Mouse (Mus musculus) retina, postnatal 7 days (tissue): Measurements from ENCODE around the gene Cd36.

ENCODE experiments used
- DNase-seq: peaks from one replicate; pipeline ENCODE4 v3.0.0-alpha.2; 2012; ENCODE audit warnings: low read depth, low spot score

Cd36 gene

DNA sequence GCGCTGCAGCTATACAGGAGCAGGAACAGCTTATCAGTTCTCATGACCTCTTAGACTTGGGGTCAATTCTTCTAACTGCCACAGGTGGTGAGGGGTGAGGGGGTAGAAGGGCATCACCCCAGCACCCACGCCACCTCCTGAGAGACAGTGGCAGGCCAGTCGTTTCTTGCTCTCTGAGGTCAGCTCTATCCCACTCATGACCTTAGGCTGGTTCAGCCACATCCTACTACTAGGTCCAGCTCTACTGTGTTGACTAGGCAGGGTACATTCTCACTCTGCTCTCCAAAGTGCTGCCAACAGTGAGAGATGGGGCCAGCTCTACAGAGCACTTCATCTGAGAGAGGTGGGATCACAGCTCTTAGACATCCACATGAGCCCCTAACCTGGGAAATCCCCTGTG lies 30.2 kb downstream of the Cd36 start:
- DNase-seq: no peak

DNA sequence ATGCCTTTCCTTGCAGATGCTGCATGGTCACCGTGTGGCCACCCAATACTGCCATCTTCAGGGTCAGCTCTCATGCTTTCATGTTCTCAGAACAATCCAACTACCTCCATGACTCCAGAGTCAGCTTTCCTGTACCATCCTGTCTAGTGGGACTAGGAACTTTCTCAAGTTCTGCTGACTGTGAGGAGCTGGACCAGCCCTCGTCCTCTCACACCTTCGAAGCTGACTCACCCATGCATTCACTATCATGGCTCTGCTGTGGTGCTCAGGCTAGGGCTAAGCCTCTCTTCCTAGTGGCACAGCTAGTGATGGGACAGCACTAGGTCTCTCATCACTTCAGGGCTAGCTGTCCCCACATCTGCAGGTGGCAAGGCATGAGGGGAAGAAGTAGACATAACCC lies 30.7 kb downstream of the Cd36 start:
- DNase-seq: no peak

DNA sequence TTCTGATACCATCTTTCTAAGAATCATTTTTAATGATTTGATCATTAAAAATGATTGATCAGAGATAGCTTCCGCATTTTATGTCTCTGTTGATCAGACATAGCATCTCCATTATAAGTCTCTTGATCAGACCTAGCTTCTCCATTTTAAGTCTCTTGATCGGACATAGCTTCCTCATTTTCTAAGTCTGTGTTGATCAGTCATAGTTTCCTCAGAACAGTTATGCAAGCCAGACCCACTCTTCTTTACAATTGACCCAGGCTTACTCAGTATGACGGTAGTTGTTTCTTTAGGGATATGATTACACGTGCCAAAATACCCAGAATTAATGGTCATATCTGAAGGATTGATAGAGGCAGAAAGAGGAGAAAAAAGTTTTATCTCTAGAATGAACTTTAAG lies 31.3 kb downstream of the Cd36 start:
- no peak for DNase-seq

DNA sequence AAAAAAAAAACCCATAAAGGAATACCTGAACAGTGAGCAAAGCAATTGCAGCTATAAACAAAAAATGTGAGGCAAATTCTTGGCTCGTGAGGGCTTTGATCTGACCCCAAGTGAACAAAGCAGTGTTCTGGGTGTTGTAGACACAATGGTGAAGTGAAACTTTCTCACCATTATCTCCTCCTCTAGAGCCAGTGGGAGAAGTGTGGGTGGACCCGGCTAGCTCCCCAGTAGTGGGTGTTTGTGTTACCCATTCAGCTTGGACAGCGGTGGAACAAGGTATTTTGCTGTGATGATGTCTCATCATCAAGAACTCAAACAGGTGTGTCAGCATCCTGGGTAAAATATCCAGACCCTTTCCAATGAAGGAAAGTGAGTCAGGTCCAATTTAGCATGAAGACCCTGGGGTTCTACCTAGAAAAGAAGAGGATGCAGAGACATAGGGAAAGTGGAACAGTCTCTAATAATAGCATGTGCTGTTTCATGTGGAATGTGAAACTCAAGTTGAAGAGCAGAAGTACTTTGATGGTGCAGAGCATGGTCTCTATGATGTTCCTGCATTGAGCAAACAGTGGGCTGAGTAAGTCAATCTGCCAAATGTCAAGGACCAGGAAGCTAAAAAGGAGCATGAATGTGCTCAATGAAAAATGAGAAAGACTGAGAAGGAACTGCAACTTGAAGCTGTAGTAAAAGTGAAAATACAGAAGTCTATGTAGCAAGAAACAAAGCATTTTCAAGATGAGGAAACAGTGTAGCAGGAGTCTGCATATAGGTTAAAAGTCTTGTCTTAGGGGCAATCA lies 34.3 kb downstream of the Cd36 start:
- DNase-seq: no peak

DNA sequence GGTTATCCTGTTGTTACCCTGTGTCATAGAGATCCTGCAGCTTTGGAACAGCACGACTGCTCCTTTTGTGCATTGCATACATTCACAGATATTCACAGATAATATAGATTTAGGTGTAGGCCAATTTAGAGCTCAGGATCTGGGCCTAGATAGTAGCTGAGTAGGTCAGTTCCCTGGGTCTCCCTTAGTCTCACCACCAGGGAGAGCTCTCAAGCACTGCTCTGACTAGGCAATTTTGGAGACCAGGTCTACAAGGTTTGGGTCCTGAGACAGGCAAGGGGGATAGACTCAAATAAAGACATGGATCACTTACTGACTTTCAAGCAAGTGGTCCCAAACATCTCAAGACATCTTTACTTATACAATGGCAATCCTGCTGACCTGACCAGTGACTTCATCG lies 38.0 kb downstream of the Cd36 start:
- DNase-seq: no peak

DNA sequence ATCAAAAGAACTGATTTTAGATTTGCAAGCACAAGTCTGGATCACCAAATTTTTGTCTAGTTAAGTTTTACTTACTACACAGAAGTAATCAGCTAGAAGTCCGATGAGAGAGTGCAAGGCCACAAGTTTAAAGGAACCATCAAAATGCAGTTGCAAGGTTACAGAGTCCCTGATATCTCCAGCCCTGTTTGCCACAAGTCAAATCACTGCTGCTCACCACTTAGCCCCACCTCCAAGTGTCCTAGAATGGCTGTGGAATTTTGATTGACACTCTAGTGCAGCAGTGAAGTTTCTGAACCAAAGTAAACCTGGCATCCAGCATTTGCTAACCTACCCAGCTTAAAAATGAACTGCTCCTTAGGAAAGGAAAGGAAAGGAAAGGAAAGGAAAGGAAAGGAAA lies 39.0 kb downstream of the Cd36 start:
- no peak for DNase-seq

DNA sequence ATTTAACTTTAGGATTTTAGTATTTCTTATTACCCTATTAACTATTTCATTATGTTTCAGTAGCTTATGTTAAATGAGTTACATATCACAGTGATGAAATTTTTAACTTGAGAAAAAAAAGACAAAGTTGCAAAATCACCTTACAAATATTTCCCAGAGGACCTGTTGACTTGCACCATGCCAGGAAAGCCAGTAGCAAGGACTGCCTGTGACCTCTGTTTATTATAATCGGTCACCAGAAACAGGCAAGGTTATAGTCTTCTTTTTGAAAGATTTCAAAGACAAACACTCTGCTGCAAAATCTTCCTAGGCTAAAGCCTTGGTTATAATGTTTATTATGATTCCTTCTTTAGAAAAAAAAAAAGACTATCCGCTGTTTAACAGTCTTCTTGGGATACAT lies 39.9 kb downstream of the Cd36 start:
- no peak for DNase-seq

DNA sequence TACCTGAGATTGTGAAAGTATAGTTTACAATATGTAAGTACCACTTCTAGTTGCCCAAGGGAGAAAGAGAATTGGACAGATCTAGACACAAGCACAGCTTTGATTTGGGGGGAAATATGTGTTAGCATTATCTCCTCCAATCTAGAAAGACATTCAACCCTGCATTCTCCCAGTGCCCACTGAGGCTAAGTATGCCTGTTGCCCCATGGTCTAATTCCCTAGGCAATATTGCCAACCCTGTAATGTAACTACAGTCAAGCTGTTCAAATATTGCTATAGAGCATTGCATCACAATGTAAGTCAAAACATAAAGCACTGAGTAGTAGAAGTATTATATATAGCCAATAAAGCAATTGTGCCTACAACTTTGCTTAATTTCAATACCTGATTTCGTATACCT lies 40.3 kb downstream of the Cd36 start:
- DNase-seq: no peak

DNA sequence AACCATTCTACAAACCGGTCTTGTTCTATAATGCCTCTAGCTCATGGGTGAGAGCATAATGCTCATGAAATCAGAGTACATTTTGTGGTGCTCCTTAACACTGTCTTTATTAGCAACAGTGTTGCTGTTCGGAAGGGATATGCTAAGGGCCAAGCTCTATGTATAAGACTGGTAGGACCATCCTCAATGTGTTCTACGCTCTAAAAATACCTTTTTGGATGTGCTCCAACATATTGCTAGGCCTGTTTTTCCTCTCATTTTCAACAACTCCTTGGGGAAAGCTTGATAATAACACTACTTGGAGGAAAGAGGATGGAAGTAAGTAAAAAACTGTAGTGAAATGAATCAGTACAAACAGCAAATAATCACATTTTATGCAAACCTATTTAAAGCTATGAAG lies 44.7 kb downstream of the Cd36 start:
- no peak for DNase-seq

DNA sequence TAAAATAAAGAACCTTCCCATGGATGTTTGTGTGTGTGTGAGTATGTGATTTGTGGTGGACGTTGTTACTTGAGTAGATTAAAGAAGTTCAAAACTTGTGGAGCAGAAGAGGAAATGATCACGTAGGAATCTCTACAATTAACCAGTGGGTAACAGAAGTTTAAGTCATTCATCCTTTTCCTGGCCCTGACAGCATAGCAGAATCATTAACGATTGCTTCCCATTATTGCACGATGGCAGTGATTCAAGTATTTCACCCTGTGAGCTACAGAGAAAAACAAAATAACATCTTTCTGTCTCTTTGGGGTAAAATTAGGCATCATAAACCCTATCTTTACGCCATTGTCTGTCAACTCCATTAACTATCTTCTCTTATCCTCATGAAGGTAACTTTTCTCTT lies 45.3 kb downstream of the Cd36 start:
- no peak for DNase-seq

DNA sequence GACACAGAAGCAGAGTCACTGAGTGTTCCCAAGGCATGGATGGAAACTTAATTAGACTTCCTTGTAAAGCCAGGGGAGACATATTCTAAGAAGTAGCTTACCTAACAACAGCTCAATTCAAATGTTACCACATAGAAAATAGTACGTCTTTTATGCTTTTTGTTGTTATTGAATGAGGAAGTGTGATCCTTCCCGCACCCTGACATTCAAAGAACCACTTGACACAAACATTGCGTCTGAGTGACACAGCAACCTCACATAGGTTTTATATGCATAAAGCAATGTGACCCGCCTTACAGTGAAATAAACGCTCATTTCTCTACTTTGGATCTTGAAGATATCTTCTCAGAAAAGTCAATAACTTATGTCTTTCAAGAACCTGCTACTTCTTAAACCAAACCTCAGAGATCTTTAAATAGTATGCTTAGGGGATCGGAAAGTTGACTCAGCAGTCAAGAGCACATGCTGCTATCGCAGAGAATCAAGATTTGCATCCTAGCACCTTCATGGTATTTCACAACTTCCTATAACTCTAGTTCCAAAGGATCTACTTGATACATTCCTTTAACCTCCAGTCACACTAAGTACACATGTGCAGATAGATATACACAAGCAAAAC lies 46.4 kb downstream of the Cd36 start:
- DNase-seq: no peak

DNA sequence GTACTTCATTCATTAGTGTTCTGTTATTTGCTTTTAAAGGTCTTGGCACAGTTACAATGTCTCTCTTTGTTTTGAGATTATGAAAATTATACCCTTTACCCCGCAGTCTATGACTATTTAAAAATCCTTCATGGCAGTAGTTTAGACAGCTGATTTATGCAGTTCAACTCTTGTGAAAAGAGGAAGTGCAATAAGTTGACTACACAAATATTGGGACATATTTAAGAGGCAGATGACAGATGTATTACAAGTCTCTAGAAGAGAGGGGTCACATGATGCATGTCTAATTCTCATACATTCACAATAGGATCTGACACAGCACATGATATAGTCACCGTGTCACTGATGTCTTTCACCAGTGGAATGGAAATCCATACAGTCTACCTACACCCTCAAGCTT lies 49.1 kb downstream of the Cd36 start:
- DNase-seq: no peak

DNA sequence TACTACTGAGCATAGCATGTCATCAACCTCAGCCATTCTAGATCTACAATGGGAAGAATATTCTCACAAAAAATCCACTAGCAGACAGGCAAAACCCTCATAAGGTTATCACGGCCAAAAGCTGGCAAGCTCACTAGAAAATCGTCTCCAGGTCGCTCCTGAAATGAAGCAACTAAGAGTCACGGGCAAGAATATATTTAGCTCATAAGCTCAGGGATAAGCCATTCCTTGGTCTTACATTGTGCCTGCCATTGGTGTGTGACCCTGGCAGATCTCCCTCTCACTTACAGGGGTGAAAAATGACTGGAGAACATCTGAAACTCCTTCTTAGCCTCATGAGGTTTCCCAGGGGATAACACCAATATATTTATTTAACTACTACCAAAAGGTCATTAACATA lies 52.2 kb downstream of the Cd36 start:
- no peak for DNase-seq

DNA sequence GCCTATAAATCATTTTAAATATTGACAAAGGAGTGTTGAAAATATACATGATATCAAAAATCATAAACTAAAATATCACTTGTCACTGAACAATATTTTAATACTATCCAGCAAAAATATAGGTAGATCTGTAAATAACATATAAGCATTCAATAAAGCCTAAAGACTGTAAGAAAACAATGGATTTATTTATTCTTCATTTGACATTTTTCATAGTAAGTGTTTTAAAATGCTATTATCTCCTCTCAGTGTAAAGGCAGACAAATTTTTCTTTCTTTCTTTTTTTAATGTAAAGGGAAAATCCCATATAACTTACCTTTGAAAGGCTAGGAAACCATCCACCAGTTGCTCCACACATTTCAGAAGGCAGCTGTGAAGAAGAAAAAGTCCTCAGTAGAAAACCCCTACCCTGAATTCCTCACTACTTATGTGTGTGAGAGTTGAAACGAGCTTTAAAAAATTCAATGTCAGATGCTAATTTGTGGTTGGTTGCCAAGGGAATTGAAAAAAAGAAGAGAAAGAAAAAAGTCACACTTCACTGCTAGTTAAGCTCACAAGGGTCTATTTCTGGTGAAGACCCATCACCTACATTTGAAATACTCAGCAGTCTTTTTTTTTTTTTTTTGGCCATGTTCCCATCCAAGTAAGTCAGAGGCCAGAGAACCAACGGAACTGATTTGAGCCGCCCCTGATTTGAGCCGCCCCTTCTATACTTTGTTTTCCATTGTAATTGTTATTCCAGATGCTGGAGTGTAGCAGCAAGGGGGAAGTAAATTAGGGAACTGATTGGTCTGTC lies 53.1 kb downstream of the Cd36 start:
- DNase-seq: no peak

DNA sequence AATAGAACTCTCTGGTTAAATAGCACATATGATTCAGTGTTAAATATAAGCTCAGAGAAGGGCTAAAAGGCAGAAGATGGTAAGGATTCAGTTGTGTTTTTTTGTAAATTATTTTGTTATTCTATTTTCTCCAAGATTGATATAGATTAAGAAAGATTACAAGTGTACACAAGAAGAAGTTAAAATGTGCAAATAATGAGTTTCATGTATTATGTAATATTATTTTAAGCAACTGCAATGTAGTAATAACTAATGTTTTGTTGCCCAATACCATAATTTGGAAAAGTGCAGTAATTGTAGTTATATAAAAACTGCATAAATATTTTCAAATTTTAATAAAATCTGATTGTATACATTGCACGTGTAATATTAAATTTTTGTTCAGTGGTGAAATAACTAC lies 54.8 kb downstream of the Cd36 start:
- DNase-seq: no peak

DNA sequence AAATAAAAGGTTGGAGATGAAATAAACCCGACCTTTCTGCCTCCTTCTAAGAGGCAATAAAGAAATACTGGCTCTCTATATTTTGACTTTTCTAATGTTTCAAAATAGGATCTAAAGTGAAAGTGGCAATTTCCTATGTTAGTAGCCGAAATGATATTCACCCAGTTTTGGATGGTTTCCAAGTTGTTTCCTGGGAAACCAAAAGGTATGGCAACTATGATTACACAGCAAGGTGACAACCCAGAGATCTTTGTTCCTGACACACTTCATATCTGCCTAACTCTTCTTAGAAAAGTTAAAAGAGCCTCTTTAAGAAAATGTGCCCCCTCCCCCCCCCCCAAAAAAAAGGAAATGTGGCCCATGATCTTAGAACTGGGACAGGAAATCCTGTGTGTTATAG lies 58.1 kb downstream of the Cd36 start:
- DNase-seq: no peak

DNA sequence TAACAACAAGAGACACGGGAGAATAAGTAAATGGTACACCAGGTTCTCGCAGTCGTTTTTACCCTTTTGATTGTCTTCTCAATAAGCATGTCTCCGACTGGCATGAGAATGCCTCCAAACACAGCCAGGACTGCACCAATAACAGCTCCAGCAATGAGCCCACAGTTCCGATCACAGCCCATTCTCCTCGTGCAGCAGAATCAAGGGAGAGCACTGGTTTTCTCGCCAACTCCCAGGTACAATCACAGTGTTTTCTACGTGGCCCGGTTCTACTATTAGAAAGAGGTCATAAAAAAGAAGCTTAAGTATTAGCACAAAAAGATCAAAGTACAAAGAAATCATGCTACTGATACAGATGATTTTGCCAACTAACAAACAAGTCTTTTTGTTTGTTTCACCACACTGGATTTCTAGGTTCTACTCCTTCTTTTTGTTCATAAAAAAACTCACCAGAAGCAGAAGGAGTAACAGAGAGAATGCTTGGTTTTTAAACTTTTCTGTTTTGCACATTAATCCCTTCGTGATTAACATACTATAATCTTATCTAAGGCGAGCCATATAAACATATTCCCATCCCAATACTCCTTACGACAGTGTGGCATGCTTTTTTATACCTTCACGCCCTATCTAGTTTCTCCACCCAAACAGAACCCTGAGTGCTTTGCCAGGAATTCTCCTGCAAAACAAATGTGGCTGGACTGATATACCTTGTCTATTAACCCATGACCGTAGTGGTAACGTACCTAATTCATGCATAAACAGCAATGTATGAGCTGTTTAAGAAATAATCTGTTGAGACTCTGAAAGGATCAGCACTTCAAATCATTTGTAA lies 59.7 kb downstream of the Cd36 start:
- DNase-seq: no peak

DNA sequence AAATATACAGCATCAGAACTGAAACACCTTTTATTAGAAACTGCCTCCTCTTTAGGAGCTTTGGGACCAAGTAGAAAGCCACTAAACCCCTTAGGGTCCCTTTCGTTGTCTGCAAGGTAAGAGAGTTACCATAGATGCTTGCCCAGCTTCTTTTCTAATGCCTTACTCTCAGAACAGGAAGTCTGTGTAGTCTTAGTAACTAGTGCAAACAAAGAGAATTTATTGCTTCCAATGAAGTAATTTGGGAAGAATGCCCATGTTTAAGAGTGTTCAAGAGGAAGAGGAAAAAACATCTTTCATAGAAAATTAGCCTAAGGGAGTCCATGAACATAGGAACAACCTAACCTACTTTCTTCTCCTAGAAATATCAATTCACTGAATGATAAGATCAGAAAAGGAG lies 67.2 kb downstream of the Cd36 start:
- DNase-seq: no peak

DNA sequence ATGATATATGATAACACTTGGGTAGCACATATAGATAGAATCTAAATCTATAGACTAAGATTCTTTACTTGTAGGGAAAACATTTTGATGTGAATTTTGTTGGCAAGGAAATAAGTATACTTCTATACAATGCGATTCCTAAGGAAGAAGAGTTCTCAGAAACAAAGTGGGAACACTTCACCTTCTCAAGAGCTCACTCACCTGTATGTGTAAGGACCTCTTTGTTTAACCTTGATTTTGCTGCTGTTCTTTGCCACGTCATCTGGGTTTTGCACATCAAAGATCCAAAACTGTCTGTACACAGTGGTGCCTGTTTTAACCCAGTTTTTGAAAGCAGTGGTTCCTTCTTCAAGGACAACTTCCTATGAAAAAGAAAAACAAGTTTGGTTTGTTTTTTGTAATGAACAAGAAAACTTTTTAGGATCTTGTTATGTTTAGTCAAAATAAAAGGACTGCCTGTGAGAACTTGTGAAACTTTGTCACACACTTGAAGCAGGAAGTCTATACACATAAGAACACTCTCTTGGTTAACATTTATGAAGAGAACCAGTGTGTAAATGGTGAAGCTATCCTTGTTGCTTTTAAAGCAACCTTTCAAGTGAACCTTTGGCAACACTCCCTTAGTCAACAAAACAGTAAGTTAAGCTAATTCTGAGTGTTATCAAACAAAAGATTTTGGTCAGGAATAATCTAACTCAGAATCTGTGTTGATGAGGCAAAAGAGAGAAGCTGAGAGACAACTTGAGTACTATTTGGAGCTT lies 68.2 kb downstream of the Cd36 start:
- DNase-seq: no peak

DNA sequence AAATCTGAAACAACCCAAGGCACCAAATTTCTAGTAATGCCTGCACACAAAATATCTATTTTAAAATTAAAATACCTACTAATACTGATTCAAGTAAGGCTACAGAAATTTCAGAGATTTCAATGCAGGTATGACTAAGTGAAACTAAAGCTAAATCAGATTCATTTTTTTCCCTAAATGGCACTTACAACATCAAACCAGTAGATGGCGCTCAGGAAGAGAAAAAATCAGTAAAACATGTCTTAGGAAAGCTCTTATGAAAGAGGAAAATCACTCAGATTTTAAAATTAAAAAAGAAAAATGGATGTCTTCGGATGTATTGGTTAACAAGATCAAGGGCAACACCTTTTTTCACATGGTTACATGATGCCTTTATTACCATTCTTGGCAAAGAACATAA lies 72.4 kb downstream of the Cd36 start:
- peak; percentile 6 for DNase-seq

DNA sequence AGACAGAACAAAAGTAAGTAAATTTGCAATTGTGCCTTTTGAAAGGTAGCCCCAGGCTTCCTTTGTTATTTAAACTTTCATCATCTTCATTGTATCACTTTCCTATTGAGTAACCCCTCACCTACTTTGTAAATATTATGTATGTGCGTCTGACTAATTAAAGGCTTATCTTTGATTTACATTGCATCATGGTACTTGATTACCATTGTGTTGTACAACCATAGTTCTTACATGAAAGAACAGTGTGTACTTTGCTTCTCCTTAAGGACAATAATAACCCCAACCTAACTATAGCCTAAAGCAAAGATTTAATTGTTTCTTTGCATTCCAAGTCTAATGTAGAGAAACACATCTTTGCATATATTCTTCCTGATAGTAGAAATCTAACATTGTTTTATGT lies 78.3 kb downstream of the Cd36 start:
- DNase-seq: no peak
